Mouse (Mus musculus) heart, adult 2 months (tissue): Measurements from ENCODE around the gene Map3k20.

Experiments
- CTCF ChIP-seq: fragments of 200-600 bp; IDR thresholded peaks from 2 replicates; pipeline ENCODE4 v1.8.1; 2022; ENCODE audit warnings: antibody characterized with exemption, mild to moderate bottlenecking, moderate library complexity
- EP300 ChIP-seq: fragments of 200-500 bp; IDR thresholded peaks from 2 replicates; pipeline ENCODE4 v1.6.1; 2011; ENCODE audit warnings: low read depth, low read length, control low read depth; ENCODE audit not compliant: insufficient read depth
- POLR2A ChIP-seq: fragments of 200-500 bp; IDR thresholded peaks from 2 replicates; pipeline ENCODE4 v1.6.1; 2011; ENCODE audit warnings: mild to moderate bottlenecking, low read depth, low read length, control low read depth; ENCODE audit not compliant: insufficient read depth

DNA sequence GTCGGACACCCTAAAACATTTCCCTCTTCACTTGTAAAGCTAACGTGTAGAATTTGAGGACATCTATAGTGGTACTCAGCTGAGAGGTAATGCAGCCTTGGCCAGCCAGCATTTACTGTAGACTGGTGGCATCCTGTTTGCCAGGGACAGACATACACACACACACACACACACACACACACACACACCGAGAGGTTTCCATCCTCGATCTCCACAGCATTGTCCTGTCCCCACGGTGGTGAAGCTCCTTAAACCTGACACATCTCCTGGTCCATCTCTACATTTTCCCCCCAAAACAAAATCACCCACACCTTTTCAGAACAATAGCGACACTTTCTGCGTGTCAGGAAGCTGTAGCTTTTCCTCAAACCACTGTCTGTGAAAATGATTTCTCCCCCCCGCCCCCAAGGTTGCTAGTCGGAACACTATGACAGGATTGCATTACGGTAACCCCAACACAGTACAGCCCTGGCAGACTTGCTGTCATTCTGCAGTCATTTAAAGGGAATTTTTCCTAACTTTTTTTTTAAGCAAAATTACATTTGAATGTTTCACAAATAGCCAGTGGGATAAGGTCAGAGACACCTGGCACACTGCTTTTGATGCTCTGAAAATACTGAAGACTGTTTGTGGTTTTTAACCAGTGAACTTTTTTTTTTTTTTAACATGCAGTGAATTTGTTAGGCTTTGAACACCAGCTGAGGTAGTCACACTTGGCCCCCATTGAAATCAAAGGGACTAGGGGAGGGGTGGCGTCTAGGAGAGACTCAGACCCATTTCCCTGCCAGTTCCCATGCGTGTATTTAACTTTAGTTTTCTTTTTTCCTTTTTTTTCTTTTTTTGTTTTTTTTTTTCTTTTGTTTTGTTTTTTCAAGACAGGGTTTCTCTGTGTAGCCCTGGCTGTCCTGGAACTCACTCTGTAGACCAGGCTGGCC is 120.5 kb downstream of the Map3k20 start:
- no peak for TF ChIP-seq CTCF
- no peak for TF ChIP-seq POLR2A
- no peak for TF ChIP-seq EP300
